Mouse (Mus musculus) neural tube, embryonic 11.5 days (tissue): ENCODE measurements around the gene Spock1. TPM values are rescaled to one million over a fixed set of nuclear protein-coding genes. Genes with fewer than 3 reads are reported as not detected.

Experiments
- ATAC-seq: fragments of 200-750 bp; cut with Nextera tagmentation; 2 replicates; pipeline ENCODE4 v1.8.0; 2017; ENCODE audit warnings: moderate number of reproducible peaks, mild to moderate bottlenecking, moderate TSS enrichment, moderate library complexity; ENCODE audit not compliant: insufficient read depth, low FRiP score, low TSS enrichment
- DNase-seq: peaks from one replicate; pipeline ENCODE4 v3.0.0-alpha.2; 2015; ENCODE audit warnings: low spot score
- H3K27ac ChIP-seq: fragments of 300-500 bp; sonication (generic); 2 replicates; pipeline ENCODE4 v1.5.1; 2014; ENCODE audit warnings: low read depth, mild to moderate bottlenecking, low read length
- H3K27me3 ChIP-seq: fragments of 300-500 bp; sonication (generic); 2 replicates; pipeline ENCODE4 v1.6.1; 2014; ENCODE audit warnings: mild to moderate bottlenecking, low read length, mixed read lengths; ENCODE audit not compliant: control insufficient read depth, insufficient read depth
- H3K36me3 ChIP-seq: fragments of 300-500 bp; sonication (generic); 2 replicates; pipeline ENCODE4 v1.6.1; 2014; ENCODE audit warnings: mild to moderate bottlenecking, low read length, moderate library complexity, mixed read lengths; ENCODE audit not compliant: control insufficient read depth, insufficient read depth
- H3K4me1 ChIP-seq: fragments of 300-500 bp; sonication (generic); 2 replicates; pipeline ENCODE4 v1.6.1; 2014; ENCODE audit warnings: low read length, mixed read lengths; ENCODE audit not compliant: control insufficient read depth, insufficient read depth
- H3K4me2 ChIP-seq: fragments of 300-500 bp; sonication (generic); 2 replicates; pipeline ENCODE4 v1.6.1; 2014; ENCODE audit warnings: low read depth, mild to moderate bottlenecking, moderate library complexity
- H3K4me3 ChIP-seq: fragments of 300-500 bp; sonication (generic); 2 replicates; pipeline ENCODE4 v1.5.1; 2014; ENCODE audit warnings: low read depth, low read length
- H3K9ac ChIP-seq: fragments of 300-500 bp; sonication (generic); 2 replicates; pipeline ENCODE4 v1.6.1; 2014; ENCODE audit warnings: mild to moderate bottlenecking, low read length
- H3K9me3 ChIP-seq: fragments of 300-500 bp; sonication (generic); 2 replicates; pipeline ENCODE4 v1.6.1; 2016; ENCODE audit warnings: low read length; ENCODE audit not compliant: control insufficient read depth
- WGBS: fragments of 180-500 bp; shearing (Covaris S2); extraction: QIAGEN DNeasy Blood & Tissue Kit; methylation state at CpG from one replicate; pipeline ENCODE4 v1.1.7; 2014; 5-methylcytosine and 5-hydroxymethylcytosine counted together
- polyA plus RNA-seq: library from polyadenylated mRNA; unstranded; fragments of >200 nt; fragmentation: Nextera tagmentation; extraction: Ambion mirVana; gene quantifications from 2 replicates; pipeline ENCODE4 v1.2.1, GENCODE M21; 2014

Spock1 gene
- polyA plus RNA-seq, 1 experiment from 2014 or later, result 23.3 TPM

- H3K9me3 ChIP-seq, result peaks cover 4% of the 10 kb centered on the region
- no peak overlapping the region for H3K4me2 ChIP-seq
- no peak for ATAC-seq
- H3K27ac ChIP-seq, result no peak overlapping the region
- no peak overlapping the region for H3K4me3 ChIP-seq
- no peaks in the 10 kb centered on the region for H3K4me1 ChIP-seq
- no peak for DNase-seq
- H3K27me3 ChIP-seq, result no peaks in the 10 kb centered on the region
- WGBS, result 72% methylated on average over 11 of the region's 11 CpGs
- H3K9ac ChIP-seq, result no peak overlapping the region
- H3K36me3 ChIP-seq, result no peaks in the 10 kb centered on the region
Measured at GRCm38 (mm10) chr13:57831374-57832163, 76.6 kb downstream of the Spock1 start.

GRCm38 (mm10) chr13:57830896-57831295 lies 77.2 kb downstream of the Spock1 start:
- DNase-seq (no peak), ATAC-seq (no peak)
- H3K27ac ChIP-seq, result no peak overlapping the region
- no peaks in the 10 kb centered on the region for H3K4me1 ChIP-seq
- H3K36me3 ChIP-seq, result no peaks in the 10 kb centered on the region
- no peak overlapping the region for H3K9ac ChIP-seq
- no peak overlapping the region for H3K4me3 ChIP-seq
- H3K4me2 ChIP-seq, result no peak overlapping the region
- peaks cover 4% of the 10 kb centered on the region for H3K9me3 ChIP-seq
- H3K27me3 ChIP-seq, result no peaks in the 10 kb centered on the region
- 80% methylated on average over 7 of the region's 7 CpGs for WGBS

- Histone ChIP-seq H3K4me2 (no peak overlapping the region), H3K27me3 (no peaks in the 10 kb centered on the region), H3K36me3 (no peaks in the 10 kb centered on the region), H3K4me3 (no peak overlapping the region), H3K27ac (no peak overlapping the region), H3K9ac (no peak overlapping the region), H3K4me1 (no peaks in the 10 kb centered on the region), H3K9me3 (peaks cover 4% of the 10 kb centered on the region)
- DNase-seq (no peak), ATAC-seq (no peak)
- 51% methylated on average over 2 of the region's 2 CpGs for WGBS
Measured at GRCm38 (mm10) chr13:57830091-57830490, 78.0 kb downstream of the Spock1 start.

GRCm38 (mm10) chr13:57816276-57816675 lies 91.9 kb downstream of the Spock1 start:
- Histone ChIP-seq H3K27me3 (no peaks in the 10 kb centered on the region), H3K4me2 (no peak overlapping the region), H3K27ac (no peak overlapping the region), H3K4me1 (no peaks in the 10 kb centered on the region), H3K9ac (no peak overlapping the region), H3K9me3 (no peaks in the 10 kb centered on the region), H3K4me3 (no peak overlapping the region), H3K36me3 (no peaks in the 10 kb centered on the region)
- 88% methylated on average over 11 of the region's 11 CpGs for WGBS
- ATAC-seq, result no peak
- no peak for DNase-seq

GRCm38 (mm10) chr13:57812643-57813042 lies 95.5 kb downstream of the Spock1 start:
- Histone ChIP-seq H3K4me3 (no peak overlapping the region), H3K27ac (no peak overlapping the region), H3K9me3 (no peaks in the 10 kb centered on the region), H3K9ac (no peak overlapping the region), H3K4me2 (no peak overlapping the region), H3K27me3 (no peaks in the 10 kb centered on the region), H3K36me3 (no peaks in the 10 kb centered on the region), H3K4me1 (no peaks in the 10 kb centered on the region)
- ATAC-seq (no peak), DNase-seq (no peak)
- WGBS, result 87% methylated on average over 7 of the region's 7 CpGs

- Histone ChIP-seq H3K36me3 (no peaks in the 10 kb centered on the region), H3K9me3 (no peaks in the 10 kb centered on the region), H3K27me3 (no peaks in the 10 kb centered on the region), H3K4me2 (no peak overlapping the region), H3K27ac (no peak overlapping the region), H3K9ac (no peak overlapping the region), H3K4me1 (no peaks in the 10 kb centered on the region), H3K4me3 (no peak overlapping the region)
- no peak for ATAC-seq
- 80% methylated on average over 2 of the region's 2 CpGs for WGBS
- DNase-seq, result no peak
Measured at GRCm38 (mm10) chr13:57811253-57811652, 96.9 kb downstream of the Spock1 start.

GRCm38 (mm10) chr13:57810816-57811215 lies 97.3 kb downstream of the Spock1 start:
- Histone ChIP-seq H3K4me3 (no peak overlapping the region), H3K4me1 (no peaks in the 10 kb centered on the region), H3K36me3 (no peaks in the 10 kb centered on the region), H3K9ac (no peak overlapping the region), H3K27me3 (no peaks in the 10 kb centered on the region), H3K27ac (no peak overlapping the region), H3K4me2 (no peak overlapping the region), H3K9me3 (no peaks in the 10 kb centered on the region)
- WGBS, result 73% methylated on average over 2 of the region's 2 CpGs
- DNase-seq, result no peak
- no peak for ATAC-seq

GRCm38 (mm10) chr13:57810083-57810482 lies 98.0 kb downstream of the Spock1 start:
- H3K27ac ChIP-seq, result no peak overlapping the region
- H3K27me3 ChIP-seq, result no peaks in the 10 kb centered on the region
- no peaks in the 10 kb centered on the region for H3K9me3 ChIP-seq
- no peaks in the 10 kb centered on the region for H3K4me1 ChIP-seq
- no peak overlapping the region for H3K4me2 ChIP-seq
- ATAC-seq (no peak), DNase-seq (no peak)
- H3K4me3 ChIP-seq, result no peak overlapping the region
- no peaks in the 10 kb centered on the region for H3K36me3 ChIP-seq
- WGBS, result 74% methylated on average over 5 of the region's 5 CpGs
- no peak overlapping the region for H3K9ac ChIP-seq

- 56% methylated on average over 11 of the region's 11 CpGs for WGBS
- no peak overlapping the region for H3K27ac ChIP-seq
Measured at GRCm38 (mm10) chr13:57809603-57810002, 98.5 kb downstream of the Spock1 start.

More at GRCm38 (mm10) chr13:57809603-57810002, 98.5 kb downstream of the Spock1 start:
- H3K9me3 ChIP-seq, result no peaks in the 10 kb centered on the region
- H3K4me2 ChIP-seq, result no peak overlapping the region
- H3K4me1 ChIP-seq, result no peaks in the 10 kb centered on the region
- H3K27me3 ChIP-seq, result no peaks in the 10 kb centered on the region
- ATAC-seq (no peak), DNase-seq (no peak)
- no peak overlapping the region for H3K4me3 ChIP-seq
- H3K9ac ChIP-seq, result no peak overlapping the region
- H3K36me3 ChIP-seq, result no peaks in the 10 kb centered on the region
